Mouse (Mus musculus): Measurements from ENCODE around the gene Tmem88b. TPM values are rescaled to one million over a fixed set of nuclear protein-coding genes. Genes with fewer than 3 reads are reported as not detected.

The Tmem88b gene
- total RNA-seq, 2 experiments from 2014 or later, result 0.66 to 1.1 TPM

DNA sequence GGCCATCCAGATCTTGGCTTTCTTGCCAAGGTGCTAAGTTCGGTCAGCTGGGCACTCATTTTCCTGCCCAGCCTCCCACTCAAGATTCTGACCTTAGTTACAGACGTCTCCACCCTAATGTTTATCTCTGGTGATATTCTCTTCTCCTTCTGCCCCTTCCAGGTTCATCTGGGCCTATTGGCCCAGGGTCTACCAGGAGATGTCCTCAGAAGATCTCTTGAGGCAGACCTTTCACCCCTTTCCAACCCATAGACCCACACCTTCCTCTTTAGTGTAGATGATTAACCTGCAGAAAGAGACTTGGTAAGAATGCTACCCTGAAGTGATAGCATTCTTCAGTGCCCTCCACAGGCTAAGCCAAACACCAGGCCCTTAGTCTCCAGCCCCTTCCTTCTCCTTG is 14.0 kb downstream of the Tmem88b start:
- H3K4me3 ChIP-seq, result no peak overlapping the region
- peak overlapping the region; percentile 93 for H3K27ac ChIP-seq
- no peak for DNase-seq
- TF ChIP-seq CTCF (IDR thresholded peaks at IDR 0.05), result no peak
- intact Hi-C loops (cut with DNase I), result loop anchor here (5.0 kb wide), 1 partner anchor 49 kb away; no protein-coding TSS in a partner anchor

GRCm38 (mm10) chr4:155770626-155771025 is 15.0 kb downstream of the Tmem88b start:
- intact Hi-C loops (cut with DNase I), result loop anchor here (1.0 to 5.0 kb wide), 2 partner anchors 14 to 48 kb away; no protein-coding TSS in a partner anchor
- TF ChIP-seq CTCF (IDR thresholded peaks at IDR 0.05), result no peak
- DNase-seq, result peak; percentile 92
- Histone ChIP-seq H3K27ac (peak overlapping the region; percentile 93), H3K4me3 (peak overlapping the region; percentile 86)

- peak; percentile 95 for DNase-seq
- peak overlapping the region; percentile 93 for H3K27ac ChIP-seq
- TF ChIP-seq CTCF (IDR thresholded peaks at IDR 0.05), result peak; percentile 77
- peak overlapping the region; percentile 86 for H3K4me3 ChIP-seq
- intact Hi-C loops (cut with DNase I), result loop anchor here (1.0 to 5.0 kb wide), 2 partner anchors 14 to 48 kb away; no protein-coding TSS in a partner anchor
These were observed 15.7 kb downstream of the Tmem88b start for GRCm38 (mm10) chr4:155769880-155770512.

- intact Hi-C loops (cut with DNase I), result no loop called here
- DNase-seq, result no peak
- peak overlapping the region; percentile 86 for H3K4me3 ChIP-seq
- H3K27ac ChIP-seq, result peak overlapping the region; percentile 93
- TF ChIP-seq CTCF (IDR thresholded peaks at IDR 0.05), result no peak
These were observed 16.2 kb downstream of the Tmem88b start for GRCm38 (mm10) chr4:155769496-155769879.

GRCm38 (mm10) chr4:155762357-155762756 is 23.3 kb downstream of the Tmem88b start:
- intact Hi-C loops (cut with DNase I), result no loop called here
- no peak for TF ChIP-seq CTCF (IDR thresholded peaks at IDR 0.05)
- DNase-seq, result peak; percentile 31
- no peak overlapping the region for H3K27ac ChIP-seq
- H3K4me3 ChIP-seq, result no peak overlapping the region

GRCm38 (mm10) chr4:155761356-155762099 is 24.1 kb downstream of the Tmem88b start:
- H3K4me3 ChIP-seq, result peak overlapping the region; percentile 85
- intact Hi-C loops (cut with DNase I), result no loop called here
- TF ChIP-seq CTCF (IDR thresholded peaks at IDR 0.05), result no peak
- H3K27ac ChIP-seq, result peak overlapping the region; percentile 94
- DNase-seq, result peak; percentile 50

DNA sequence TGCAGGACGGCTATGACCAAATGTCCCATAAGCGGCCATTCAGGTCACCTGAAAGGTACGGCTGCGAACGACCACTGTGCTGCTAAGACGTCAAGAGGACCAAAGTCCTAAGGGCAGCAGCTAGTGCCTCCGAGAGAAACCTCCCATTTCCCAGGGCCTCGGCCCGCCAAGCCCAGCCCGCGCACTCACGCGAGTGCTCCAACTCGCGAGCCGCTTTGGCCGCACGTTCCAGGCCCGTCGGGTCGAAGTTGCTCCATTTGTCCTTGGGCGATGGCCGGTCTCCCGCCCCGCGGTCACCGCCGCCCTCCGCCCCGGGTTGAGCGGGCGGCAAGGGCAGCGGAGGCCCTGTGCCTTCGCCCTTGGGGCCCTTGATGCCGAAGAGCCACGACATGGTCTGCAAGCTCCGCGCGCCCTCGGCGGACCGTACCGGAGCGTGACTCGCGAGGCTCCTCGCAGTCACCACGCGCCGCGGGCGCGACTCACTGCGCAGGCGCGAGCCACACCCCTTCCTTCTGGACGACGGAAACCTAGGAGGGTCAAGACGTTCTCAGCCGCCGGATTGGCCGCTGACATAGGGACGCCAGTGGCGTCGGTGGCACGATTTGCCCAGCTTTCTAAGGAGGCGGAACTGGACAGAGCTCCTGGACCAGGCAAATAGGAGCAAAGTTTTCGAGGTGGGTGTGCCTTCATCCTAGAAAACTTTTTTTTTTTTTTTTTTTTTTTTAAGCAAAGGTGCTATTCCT is 24.9 kb downstream of the Tmem88b start, which contains the start of gene Atad3a:
TSS of gene Atad3a (minus strand) at position 481 of the 743 bp plus-strand sequence.
- DNase-seq, result peak; percentile 98
- Histone ChIP-seq H3K27ac (peak within 1 kb of the TSS; percentile 94), H3K4me3 (peak within 1 kb of the TSS; percentile 85)
- TF ChIP-seq CTCF (IDR thresholded peaks at IDR 0.05), result no peak
- intact Hi-C loops (cut with DNase I), result no loop called here

- peak; percentile 28 for DNase-seq
- H3K27ac ChIP-seq, result peak overlapping the region; percentile 94
- TF ChIP-seq CTCF (IDR thresholded peaks at IDR 0.05), result peak; percentile 39; the same call in 1 of the 2 replicates
- H3K4me3 ChIP-seq, result peak overlapping the region; percentile 85
- intact Hi-C loops (cut with DNase I), result no loop called here
These were observed 25.6 kb downstream of the Tmem88b start for GRCm38 (mm10) chr4:155759862-155760612.

- DNase-seq, result peak; percentile 58
- no peak for TF ChIP-seq CTCF (IDR thresholded peaks at IDR 0.05)
- H3K4me3 ChIP-seq, result no peak overlapping the region; the same call in 1 of the 2 replicates
- intact Hi-C loops (cut with DNase I), result no loop called here
- H3K27ac ChIP-seq, result peak overlapping the region; percentile 51; the same call in 1 of the 2 replicates
These were observed 28.7 kb downstream of the Tmem88b start for GRCm38 (mm10) chr4:155757011-155757410.

DNA sequence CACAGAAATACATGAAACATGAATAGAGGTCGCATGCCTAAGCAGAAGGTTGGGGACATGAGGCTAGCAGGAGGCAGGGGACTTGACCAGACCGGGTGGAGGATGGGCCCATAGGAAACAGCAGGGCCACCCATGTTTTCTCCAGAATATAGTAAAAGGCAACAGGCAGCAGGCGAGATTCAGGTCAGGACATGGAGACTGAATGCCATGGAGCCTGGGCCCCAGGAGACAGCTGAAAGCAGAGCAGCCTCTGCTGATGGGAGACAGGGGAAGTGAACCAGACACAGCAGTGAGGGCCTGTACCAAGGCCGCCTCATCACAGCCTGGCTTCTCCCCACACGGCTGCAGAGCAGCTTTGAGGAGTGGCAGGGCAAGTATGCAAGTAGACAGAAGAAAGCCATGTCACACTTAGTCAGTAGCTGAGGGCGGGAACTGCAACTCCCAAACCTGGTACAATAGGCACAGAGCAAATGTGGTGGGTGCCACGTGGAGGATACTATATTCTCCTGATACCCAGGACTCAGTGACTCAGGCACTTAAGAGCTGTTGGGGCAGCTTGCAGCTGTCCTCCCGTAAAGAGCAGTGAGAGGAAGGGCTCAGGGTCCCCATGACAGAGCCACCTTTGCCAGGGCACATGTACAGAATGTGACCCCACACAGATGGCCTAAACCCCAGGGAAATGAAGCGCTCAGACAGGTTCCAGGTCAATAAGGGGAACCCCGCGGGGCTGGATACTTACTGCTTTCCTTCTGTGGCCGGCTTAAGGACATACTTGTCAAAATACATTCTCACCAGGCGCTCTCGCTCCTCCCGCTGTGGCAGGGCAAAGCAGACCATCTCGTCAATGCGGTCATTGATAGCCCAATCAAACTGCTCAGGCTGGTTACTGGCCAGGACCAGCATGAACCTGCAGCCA is 38.8 kb downstream of the Tmem88b start:
- no peak for TF ChIP-seq CTCF (IDR thresholded peaks at IDR 0.05)

GRCm38 (mm10) chr4:155746036-155746548 is 39.6 kb downstream of the Tmem88b start:
- intact Hi-C loops (cut with DNase I), result no loop called here
- Histone ChIP-seq H3K27ac (no peak overlapping the region), H3K4me3 (no peak overlapping the region)
- DNase-seq, result no peak
- no peak for TF ChIP-seq CTCF (IDR thresholded peaks at IDR 0.05)

More for the DNA sequence above, 38.8 kb downstream of the Tmem88b start:
- no peak for DNase-seq
- H3K4me3 ChIP-seq, result no peak overlapping the region
- intact Hi-C loops (cut with DNase I), result no loop called here
- no peak overlapping the region for H3K27ac ChIP-seq
